Mouse (Mus musculus): Measurements from ENCODE around the gene Ranbp10.

- TF ChIP-seq CTCF (IDR thresholded peaks at IDR 0.05; ENCODE audit: low read depth, low read length): no peak
- TF ChIP-seq POLR2A (IDR thresholded peaks at IDR 0.05; ENCODE audit: extremely low read depth, insufficient read depth, low read length): no peak
These were observed 46.9 kb downstream of the Ranbp10 start for GRCm38 (mm10) chr8:105780298-105780697.
